Mouse (Mus musculus): ENCODE data around the gene Tssk4. TPM values are rescaled to one million over a fixed set of nuclear protein-coding genes. Genes with fewer than 3 reads are reported as not detected.

Tssk4 gene
- polyA plus RNA-seq, 1 experiment = 1.7 TPM

GRCm38 (mm10) chr14:55641291-55641690 is 8.7 kb upstream of the Tssk4 start:
- H3K4me1 ChIP-seq (ENCODE audit: control insufficient read depth, insufficient read depth, low read length) = peaks cover 13% of the 10 kb centered on the region
- no peak for TF ChIP-seq POLR2A (IDR thresholded peaks at IDR 0.05; ENCODE audit: borderline replicate concordance, low read depth, low read length)
- no peak for TF ChIP-seq CTCF (IDR thresholded peaks at IDR 0.05; ENCODE audit: low read depth, low read length)

GRCm38 (mm10) chr14:55642679-55643059 is 7.3 kb upstream of the Tssk4 start:
- Histone ChIP-seq H3K4me3 (ENCODE audit: insufficient read depth, low read length) (peak overlapping the region; percentile 83), H3K4me1 (ENCODE audit: control insufficient read depth, insufficient read depth, low read length) (peaks cover 25% of the 10 kb centered on the region), H3K27ac (ENCODE audit: insufficient read depth, low read depth, low read length) (0 out of 2 replicates have a peak overlapping the region, but pooled peaks have one; percentile 89)
- TF ChIP-seq CTCF (IDR thresholded peaks at IDR 0.05; ENCODE audit: low read depth, low read length) (no peak), POLR2A (IDR thresholded peaks at IDR 0.05; ENCODE audit: borderline replicate concordance, low read depth, low read length) (no peak)

More at GRCm38 (mm10) chr14:55641291-55641690, 8.7 kb upstream of the Tssk4 start:
- H3K27ac ChIP-seq (ENCODE audit: insufficient read depth, low read depth, low read length) = no peak overlapping the region
- no peak overlapping the region for H3K4me3 ChIP-seq (ENCODE audit: insufficient read depth, low read length)

GRCm38 (mm10) chr14:55643060-55643907 is 6.7 kb upstream of the Tssk4 start, which contains the start of gene Tm9sf1:
TSS of gene Tm9sf1 (minus strand) at chr14:55643806.
- 0 out of 2 replicates have a peak, but pooled peaks have one; percentile 4 for TF ChIP-seq POLR2A (IDR thresholded peaks at IDR 0.05; ENCODE audit: borderline replicate concordance, low read depth, low read length)
- TF ChIP-seq CTCF (IDR thresholded peaks at IDR 0.05; ENCODE audit: low read depth, low read length) = no peak
- peak within 1 kb of the TSS; percentile 89 for H3K27ac ChIP-seq (ENCODE audit: insufficient read depth, low read depth, low read length)
- H3K4me1 ChIP-seq (ENCODE audit: control insufficient read depth, insufficient read depth, low read length) = peaks cover 26% of the 10 kb centered on the region
- peak within 1 kb of the TSS; percentile 83 for H3K4me3 ChIP-seq (ENCODE audit: insufficient read depth, low read length)

- Histone ChIP-seq H3K27ac (ENCODE audit: insufficient read depth, low read depth, low read length) (peak overlapping the region; percentile 76), H3K4me1 (ENCODE audit: control insufficient read depth, insufficient read depth, low read length) (peaks cover 29% of the 10 kb centered on the region), H3K4me3 (ENCODE audit: insufficient read depth, low read length) (peak overlapping the region; percentile 83)
- TF ChIP-seq POLR2A (IDR thresholded peaks at IDR 0.05; ENCODE audit: borderline replicate concordance, low read depth, low read length) (no peak), CTCF (IDR thresholded peaks at IDR 0.05; ENCODE audit: low read depth, low read length) (no peak)
Observed at GRCm38 (mm10) chr14:55644261-55644888, 5.6 kb upstream of the Tssk4 start.

- Histone ChIP-seq H3K4me1 (ENCODE audit: control insufficient read depth, insufficient read depth, low read length) (peaks cover 16% of the 10 kb centered on the region), H3K4me3 (ENCODE audit: insufficient read depth, low read length) (no peak overlapping the region), H3K27ac (ENCODE audit: insufficient read depth, low read depth, low read length) (no peak overlapping the region)
- TF ChIP-seq CTCF (IDR thresholded peaks at IDR 0.05; ENCODE audit: low read depth, low read length) (no peak), POLR2A (IDR thresholded peaks at IDR 0.05; ENCODE audit: borderline replicate concordance, low read depth, low read length) (no peak)
Observed at GRCm38 (mm10) chr14:55651528-55651927, 1.5 kb downstream of the Tssk4 start.

GRCm38 (mm10) chr14:55656935-55657334 is 7.0 kb downstream of the Tssk4 start:
- TF ChIP-seq CTCF (IDR thresholded peaks at IDR 0.05; ENCODE audit: low read depth, low read length) (no peak), POLR2A (IDR thresholded peaks at IDR 0.05; ENCODE audit: borderline replicate concordance, low read depth, low read length) (no peak)
- Histone ChIP-seq H3K4me1 (ENCODE audit: control insufficient read depth, insufficient read depth, low read length) (peaks cover 13% of the 10 kb centered on the region), H3K27ac (ENCODE audit: insufficient read depth, low read depth, low read length) (no peak overlapping the region), H3K4me3 (ENCODE audit: insufficient read depth, low read length) (no peak overlapping the region)

GRCm38 (mm10) chr14:55658011-55658410 is 8.0 kb downstream of the Tssk4 start:
- peaks cover 13% of the 10 kb centered on the region for H3K4me1 ChIP-seq (ENCODE audit: control insufficient read depth, insufficient read depth, low read length)
- H3K27ac ChIP-seq (ENCODE audit: insufficient read depth, low read depth, low read length) = no peak overlapping the region
- TF ChIP-seq POLR2A (IDR thresholded peaks at IDR 0.05; ENCODE audit: borderline replicate concordance, low read depth, low read length) (no peak), CTCF (IDR thresholded peaks at IDR 0.05; ENCODE audit: low read depth, low read length) (no peak)
- no peak overlapping the region for H3K4me3 ChIP-seq (ENCODE audit: insufficient read depth, low read length)

GRCm38 (mm10) chr14:55659960-55660573 is 10.1 kb downstream of the Tssk4 start, which contains the start of gene Mdp1:
TSS of gene Mdp1 (minus strand) at chr14:55660508.
- peaks cover 13% of the 10 kb centered on the region for H3K4me1 ChIP-seq (ENCODE audit: control insufficient read depth, insufficient read depth, low read length)
- H3K4me3 ChIP-seq (ENCODE audit: insufficient read depth, low read length) = peak within 1 kb of the TSS; percentile 81
- H3K27ac ChIP-seq (ENCODE audit: insufficient read depth, low read depth, low read length) = peak within 1 kb of the TSS; percentile 51
- no peak for TF ChIP-seq POLR2A (IDR thresholded peaks at IDR 0.05; ENCODE audit: borderline replicate concordance, low read depth, low read length)
- TF ChIP-seq CTCF (IDR thresholded peaks at IDR 0.05; ENCODE audit: low read depth, low read length) = no peak

GRCm38 (mm10) chr14:55660636-55661035 is 10.7 kb downstream of the Tssk4 start:
- Histone ChIP-seq H3K4me1 (ENCODE audit: control insufficient read depth, insufficient read depth, low read length) (peaks cover 13% of the 10 kb centered on the region), H3K4me3 (ENCODE audit: insufficient read depth, low read length) (peak overlapping the region; percentile 81), H3K27ac (ENCODE audit: insufficient read depth, low read depth, low read length) (peak overlapping the region; percentile 51; the same call in 1 of the 2 replicates)
- no peak for TF ChIP-seq CTCF (IDR thresholded peaks at IDR 0.05; ENCODE audit: low read depth, low read length)
- TF ChIP-seq POLR2A (IDR thresholded peaks at IDR 0.05; ENCODE audit: borderline replicate concordance, low read depth, low read length) = no peak

Data from bone marrow macrophage, adult 2 months (primary cell).